Mouse (Mus musculus): ENCODE measurements at regions not wholly inside any gene's neighbourhood (a gene's known extent, or its start where the extent isn't known, plus 50 kb on each side); places are given as distances from the start of the nearest gene placed in this dataset.

DNA sequence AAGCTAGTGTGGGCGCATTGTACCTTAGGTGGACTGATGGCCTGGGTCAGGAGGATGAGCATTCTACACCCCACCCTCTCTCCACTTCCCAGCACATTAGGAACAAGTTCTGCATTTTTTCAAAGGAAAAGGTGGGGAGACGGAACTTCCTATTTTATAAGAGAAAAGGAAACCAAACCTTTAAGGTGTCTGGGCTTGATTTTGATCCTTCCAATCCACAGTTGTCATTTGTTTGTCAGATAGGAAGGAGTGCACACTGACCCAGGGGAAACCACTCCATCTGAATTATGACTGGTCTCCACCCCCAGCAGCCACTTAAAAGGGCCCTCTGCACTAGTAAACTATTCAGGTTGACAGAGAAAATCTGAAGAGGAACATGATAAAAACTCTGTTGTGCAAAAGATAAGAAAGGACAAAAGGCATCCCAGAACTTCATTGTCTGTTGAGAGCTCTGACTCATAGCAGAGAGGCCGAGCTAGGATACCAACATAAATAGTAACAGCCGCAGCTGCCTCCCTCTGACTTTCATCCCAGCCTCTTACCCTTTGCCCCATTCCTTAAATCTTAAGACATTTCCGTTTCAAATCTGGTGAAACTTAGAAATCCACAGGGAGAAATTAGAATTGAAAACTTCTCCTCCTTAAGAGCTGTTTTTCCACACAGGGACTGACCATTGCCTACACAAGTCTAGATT, 54.2 kb upstream of the Adgrl4 start:
- TF ChIP-seq POLR2A (IDR thresholded peaks at IDR 0.05; ENCODE audit: insufficient read depth, low read length), result no peak
- TF ChIP-seq CTCF (IDR thresholded peaks at IDR 0.05; ENCODE audit: low read depth, low read length), result no peak
